Mouse (Mus musculus): ENCODE data around the gene Stx7.

- TF ChIP-seq CTCF (IDR thresholded peaks at IDR 0.05; ENCODE audit: borderline replicate concordance, insufficient read depth, low read depth, low read length) (no peak), POLR2A (IDR thresholded peaks at IDR 0.05; ENCODE audit: borderline replicate concordance, insufficient read depth, low read length) (no peak)
Observed at GRCm38 (mm10) chr10:24223449-24224143, 74.5 kb downstream of the Stx7 start, which contains the start of gene Moxd1.
